Mouse (Mus musculus) regulatory T cell (primary cell): ENCODE measurements around the gene Snph.

Source experiments
- in situ Hi-C: fragments of 300-600 bp; cut with MboI, MseI; formaldehyde crosslinking; loops from one replicate; pipeline ENCODE4 v1.15.1; 2025; ENCODE audit warnings: high pct_unique_total_duplicates

Snph gene

DNA sequence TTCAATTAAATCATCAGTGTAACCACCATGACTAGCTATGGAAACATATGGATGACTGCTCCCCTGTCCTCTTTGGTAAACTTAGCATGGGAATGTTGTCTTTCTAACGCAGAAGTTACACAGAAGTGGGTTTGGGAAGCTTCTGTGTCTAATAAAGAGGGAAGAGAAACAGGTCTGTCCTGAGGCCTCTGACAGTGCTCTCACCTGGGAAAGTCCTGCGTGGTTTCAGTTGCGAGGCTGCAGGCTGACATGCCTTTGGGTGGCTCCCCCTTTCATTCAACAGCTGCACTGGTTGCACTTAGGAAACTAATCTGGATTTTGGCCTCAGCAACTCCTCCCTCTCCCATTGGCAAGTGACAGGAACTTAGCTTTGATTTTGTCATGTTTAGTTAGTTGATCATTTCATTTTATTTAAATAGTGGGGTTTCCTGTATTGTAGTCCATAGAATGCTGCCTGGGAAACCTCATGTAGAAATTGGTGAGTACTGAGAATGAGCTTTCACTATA lies 82.7 kb downstream of the Snph start:
- in situ Hi-C loops: loop anchor here (5.0 to 25.0 kb wide), 6 partner anchors 52 to 1237 kb away; partner anchors contain the start of genes Abhd12, Acss1, Csnk2a1 and Gins1

DNA sequence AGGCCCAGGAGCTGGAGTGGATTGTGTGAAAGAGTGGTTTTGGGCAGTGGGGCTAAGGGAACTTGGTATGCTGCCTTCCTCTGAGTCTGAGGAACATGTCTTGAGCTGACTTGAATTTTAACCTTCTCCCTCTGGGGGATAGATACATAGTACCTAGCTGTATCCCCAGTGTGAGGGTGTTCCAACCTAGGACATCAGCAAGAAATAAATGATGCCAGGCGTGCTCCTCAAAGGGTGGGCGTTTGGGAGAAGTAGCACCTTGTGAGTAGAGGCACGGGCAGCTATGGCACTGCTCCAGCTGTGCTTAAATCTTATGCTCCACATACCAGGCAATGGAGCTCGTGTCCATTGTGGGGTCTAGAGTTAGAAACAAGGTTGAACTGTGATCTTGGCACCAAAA lies 85.8 kb downstream of the Snph start:
- in situ Hi-C loops: loop anchor here (5.0 to 25.0 kb wide), 4 partner anchors 49 to 884 kb away; partner anchors contain the start of genes Acss1 and Csnk2a1

DNA sequence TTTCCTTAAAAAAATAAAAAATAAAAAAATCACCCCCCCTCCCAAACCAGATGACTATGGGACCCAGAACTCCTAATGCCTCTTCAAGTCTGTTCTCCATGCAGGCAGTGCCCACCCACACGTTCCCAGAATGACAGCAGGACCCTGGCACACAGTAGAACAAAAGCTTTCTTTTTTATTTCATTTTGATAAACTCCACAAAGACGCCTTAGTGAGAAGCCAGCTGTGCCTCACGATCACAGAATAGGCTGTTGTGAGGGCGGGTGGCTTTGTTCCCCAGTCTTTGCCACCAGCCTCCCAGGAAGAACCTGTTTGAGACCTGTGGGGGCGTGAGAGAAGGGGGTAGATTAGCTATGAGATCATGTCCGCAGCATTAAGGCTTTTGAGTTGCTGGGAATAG lies 87.7 kb downstream of the Snph start:
- in situ Hi-C loops: loop anchor here (5.0 to 25.0 kb wide), 5 partner anchors 33 to 882 kb away; partner anchors contain the start of genes Acss1 and Csnk2a1

DNA sequence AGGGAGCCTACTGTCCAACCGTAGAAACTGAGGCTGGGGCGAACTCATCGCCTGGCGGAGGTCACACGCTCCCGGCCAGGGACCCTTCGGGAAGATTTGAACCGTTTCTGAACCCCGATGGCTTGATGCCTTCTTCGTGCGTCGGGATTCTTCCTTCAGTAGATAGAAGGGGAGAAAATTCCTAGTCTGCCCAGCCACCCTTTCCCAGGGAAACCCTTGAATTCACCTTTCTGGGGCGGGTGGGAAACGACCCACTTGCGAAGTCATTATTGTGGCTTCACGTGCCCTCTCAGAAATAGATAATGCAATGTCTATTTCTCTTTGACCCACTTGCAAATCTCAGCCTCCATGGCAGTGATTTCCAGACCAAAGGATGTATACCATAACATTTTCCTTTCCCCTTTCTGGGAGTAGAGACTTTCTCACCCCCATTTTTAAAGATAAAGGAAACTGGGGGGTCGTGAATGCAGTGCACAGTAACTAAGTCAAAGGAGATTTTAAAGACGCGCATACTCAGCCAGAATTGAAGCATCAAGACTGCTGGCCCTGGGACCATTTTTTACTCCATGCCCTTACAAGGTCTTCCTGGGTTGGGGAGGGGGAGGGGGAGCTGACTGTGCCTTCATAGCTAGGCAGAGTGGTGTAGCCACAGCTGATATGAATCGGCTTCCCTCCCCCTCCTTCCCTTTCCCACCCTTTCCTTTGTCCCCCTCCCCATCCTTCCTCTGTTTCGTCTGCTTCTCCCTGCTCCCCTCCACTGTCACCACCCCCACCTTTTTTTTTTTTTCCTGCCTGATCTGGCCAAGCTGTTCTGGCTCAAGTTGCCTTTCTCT lies 89.1 kb downstream of the Snph start:
- in situ Hi-C loops: loop anchor here (5.0 to 25.0 kb wide), 3 partner anchors 34 to 881 kb away; partner anchors contain the start of genes Acss1 and Csnk2a1

DNA sequence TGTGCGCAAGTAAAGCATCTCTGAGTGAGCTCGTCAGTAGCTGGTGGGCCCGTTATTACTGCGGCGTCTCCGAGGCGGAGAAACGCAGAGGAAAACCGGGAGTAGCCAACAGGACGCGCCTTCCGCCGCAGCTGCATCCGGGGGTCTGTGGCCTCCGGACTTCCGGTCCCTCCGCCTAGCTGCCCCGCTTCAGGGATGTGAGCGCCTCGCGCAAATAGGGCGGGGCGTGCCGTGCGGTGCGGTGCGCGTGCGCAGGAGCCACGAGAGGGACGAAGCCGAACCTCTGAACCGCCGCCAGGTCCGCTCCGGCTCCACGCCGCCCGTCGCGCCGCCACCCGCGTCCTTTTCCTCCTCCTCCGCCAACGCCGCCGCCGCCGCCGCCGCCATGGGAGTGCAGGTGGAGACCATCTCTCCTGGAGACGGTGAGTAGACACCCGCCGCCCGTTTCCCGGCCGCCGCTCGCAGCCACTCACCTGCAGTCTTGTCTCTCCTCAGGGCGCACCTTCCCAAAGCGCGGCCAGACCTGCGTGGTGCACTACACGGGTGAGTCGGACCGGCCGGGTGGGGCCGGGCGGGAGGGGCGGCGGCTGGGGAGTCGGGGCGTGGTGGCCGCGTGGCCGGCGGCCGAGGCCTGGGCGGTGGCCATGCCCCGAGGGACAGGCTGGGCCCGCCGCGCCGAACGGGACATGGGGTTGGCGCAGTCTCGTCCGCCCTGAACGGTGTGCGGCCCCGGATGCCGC lies 89.9 kb downstream of the Snph start, which contains the start of gene Fkbp1a:
TSS of gene Fkbp1a (plus strand) at position 161 of the 740 bp plus-strand sequence.
- in situ Hi-C loops: loop anchor here (5.0 to 25.0 kb wide), 3 partner anchors 35 to 880 kb away; partner anchors contain the start of genes Acss1 and Csnk2a1
